Mouse (Mus musculus) CH12F3 (cell line): ENCODE results near the gene Itln1.

Source experiments
- in situ Hi-C: fragments of 300-500 bp; cut with MboI; formaldehyde crosslinking; loops from 2 replicates; pipeline ENCODE4 v1.14.3; 2020; ENCODE audit warnings: low sequenced_read_pairs

Gene Itln1

GRCm38 (mm10) chr1:171515557-171515956 lies 19.5 kb downstream of the Itln1 start:
- in situ Hi-C loops = no loop called here

DNA sequence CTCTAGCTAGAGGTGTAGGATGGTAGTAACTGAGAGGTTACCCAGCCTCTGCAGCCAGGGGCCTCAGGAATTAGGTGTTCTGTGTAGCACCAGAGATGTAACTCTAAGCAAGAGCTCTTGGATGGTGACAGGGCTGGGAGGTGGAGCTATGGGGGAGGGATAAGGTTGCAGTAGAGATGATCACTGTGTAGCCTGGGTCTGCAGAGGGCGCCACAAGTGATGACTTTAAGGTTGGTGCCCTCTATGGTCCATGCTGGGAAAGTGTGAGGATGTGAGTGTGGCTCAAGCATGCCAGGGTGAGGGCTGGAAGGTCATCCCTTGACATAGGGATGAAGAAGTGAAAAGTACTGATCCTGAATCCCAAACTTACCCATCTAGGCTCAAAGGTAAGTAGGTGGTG lies 20.1 kb downstream of the Itln1 start:
- in situ Hi-C loops = no loop called here

DNA sequence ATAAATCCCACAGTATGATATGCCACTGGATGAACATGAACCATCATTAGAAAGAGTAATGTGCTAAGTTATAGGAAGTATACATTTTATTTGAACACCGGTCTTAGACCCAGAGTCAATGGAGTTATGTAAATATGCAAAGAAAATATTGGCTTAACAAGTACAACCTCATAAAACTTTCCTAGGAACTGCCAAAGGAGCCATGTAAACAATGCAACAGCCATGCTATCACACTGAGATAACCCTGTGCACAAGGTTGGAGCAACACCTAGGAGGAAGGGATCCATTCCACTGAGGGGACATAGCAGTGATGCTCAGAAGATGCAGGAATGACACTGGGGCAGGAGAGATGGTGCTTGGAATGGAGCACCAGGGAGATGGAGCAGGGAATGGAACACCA lies 21.3 kb downstream of the Itln1 start:
- in situ Hi-C loops = no loop called here

GRCm38 (mm10) chr1:171513234-171513633 lies 21.9 kb downstream of the Itln1 start:
- in situ Hi-C loops = no loop called here

GRCm38 (mm10) chr1:171504586-171504985 lies 30.5 kb downstream of the Itln1 start:
- in situ Hi-C loops = loop anchor here (10.0 kb wide), 1 partner anchor 60 kb away; no protein-coding TSS in a partner anchor

- in situ Hi-C loops = loop anchor here (10.0 kb wide), 1 partner anchor 61 kb away; no protein-coding TSS in a partner anchor
These were observed 31.4 kb downstream of the Itln1 start for GRCm38 (mm10) chr1:171503592-171504291.

DNA sequence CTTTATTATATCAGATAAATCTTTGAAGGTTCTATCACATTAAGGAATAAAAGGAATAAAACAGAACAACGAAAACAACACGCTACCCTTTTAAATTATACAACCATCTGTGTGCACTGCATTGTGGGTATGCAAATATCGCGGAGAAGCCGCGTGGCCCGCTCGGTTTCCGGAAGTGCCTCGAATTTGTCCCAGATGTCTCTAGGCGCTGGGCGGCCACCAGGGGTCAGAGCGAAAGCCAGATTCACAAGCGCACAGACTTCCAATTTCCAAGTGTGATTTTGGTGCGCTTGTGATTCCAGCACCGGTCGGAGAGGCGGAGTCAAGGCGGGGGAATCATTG lies 31.9 kb downstream of the Itln1 start, which contains the start of gene Alyref2:
Gene Alyref2, plus strand, starts transcription at position 229 of the 342 bp plus-strand sequence.
- in situ Hi-C loops = loop anchor here (10.0 kb wide), 1 partner anchor 62 kb away; no protein-coding TSS in a partner anchor

- in situ Hi-C loops = loop anchor here (10.0 kb wide), 1 partner anchor 62 kb away; no protein-coding TSS in a partner anchor
These were observed 32.5 kb downstream of the Itln1 start for GRCm38 (mm10) chr1:171502388-171503249.

DNA sequence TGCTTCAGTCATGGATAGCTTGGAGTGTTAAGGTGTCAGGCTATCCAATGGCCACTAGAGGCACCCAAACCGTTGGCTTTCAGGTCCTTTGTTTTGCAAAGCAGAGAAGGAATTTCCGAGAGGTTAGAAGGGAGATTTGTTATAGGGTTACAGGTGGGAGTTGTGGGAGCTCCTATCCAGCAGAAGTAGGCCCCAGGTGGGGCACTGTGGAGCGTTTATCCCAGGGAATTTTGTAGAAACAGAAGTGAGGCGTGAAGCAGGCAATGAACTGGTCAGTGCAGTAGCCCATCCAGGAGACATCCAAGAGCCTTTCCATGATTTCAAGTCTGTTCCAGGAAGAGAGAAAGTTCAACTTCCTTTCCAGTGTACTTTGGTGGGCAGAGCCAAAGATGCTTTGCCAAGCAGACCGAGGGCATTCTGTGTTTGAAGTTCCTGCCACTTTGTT lies 33.4 kb downstream of the Itln1 start:
- in situ Hi-C loops = loop anchor here (10.0 kb wide), 1 partner anchor 63 kb away; no protein-coding TSS in a partner anchor

- in situ Hi-C loops = loop anchor here (10.0 kb wide), 1 partner anchor 64 kb away; no protein-coding TSS in a partner anchor
These were observed 34.0 kb downstream of the Itln1 start for GRCm38 (mm10) chr1:171501016-171501610.

DNA sequence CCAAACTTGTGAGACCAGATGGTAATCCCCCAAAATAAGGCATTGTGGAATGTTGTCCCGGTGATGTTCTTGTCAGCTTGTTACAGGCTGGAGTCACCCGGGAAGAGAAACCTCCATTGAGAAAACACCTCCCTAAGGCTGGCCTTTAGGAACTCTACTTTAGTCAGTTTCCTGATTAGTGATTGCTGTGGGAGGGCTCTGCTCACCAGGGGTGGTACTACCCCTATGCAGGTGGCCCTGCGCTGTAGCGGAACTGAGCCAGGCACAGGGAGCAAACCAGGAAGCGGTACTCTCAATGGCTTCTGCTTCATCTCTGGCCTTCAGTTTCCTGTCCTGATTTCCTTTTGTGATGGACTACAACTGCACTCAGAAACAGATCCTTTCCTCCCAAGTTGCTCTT lies 35.2 kb downstream of the Itln1 start:
- in situ Hi-C loops = loop anchor here (10.0 kb wide), 1 partner anchor 65 kb away; no protein-coding TSS in a partner anchor

DNA sequence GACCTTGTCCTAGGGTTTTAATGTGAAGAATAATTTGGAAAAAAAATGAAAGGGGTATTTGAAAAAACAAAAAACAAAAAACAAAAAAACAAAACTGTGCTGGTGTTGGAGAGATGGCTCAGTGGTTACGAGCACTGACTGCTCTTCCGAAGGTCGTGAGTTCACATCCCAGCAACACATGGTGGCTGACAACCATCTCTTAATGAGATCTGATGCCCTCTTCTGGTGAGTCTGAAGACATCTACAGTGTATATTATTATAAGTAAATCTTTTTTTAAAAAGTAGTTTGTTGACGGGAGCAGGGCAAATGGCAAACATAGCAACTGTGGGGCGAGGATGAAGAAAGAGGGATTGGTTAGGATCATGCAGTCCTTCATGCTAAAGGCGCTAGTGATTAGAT lies 39.7 kb downstream of the Itln1 start:
- in situ Hi-C loops = no loop called here

DNA sequence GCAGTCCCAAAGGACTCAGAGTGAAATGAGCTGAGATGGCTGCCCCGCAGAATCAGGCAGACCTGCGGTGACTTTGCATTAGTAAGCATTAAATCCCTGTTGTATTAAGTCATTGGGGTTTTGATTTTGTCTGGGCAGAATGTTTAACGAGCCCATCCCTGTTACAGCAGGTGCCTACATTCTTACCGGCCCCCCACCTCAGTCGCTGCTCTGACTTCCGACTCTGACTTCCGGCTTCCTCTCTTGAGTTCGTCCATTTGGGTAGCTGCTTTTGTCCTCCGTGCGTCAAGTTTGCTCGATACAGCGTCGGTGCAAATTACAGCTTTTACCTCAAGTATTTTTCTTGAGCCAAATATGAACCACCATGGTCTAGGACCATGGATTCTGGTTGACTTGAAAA lies 40.9 kb downstream of the Itln1 start:
- in situ Hi-C loops = no loop called here

DNA sequence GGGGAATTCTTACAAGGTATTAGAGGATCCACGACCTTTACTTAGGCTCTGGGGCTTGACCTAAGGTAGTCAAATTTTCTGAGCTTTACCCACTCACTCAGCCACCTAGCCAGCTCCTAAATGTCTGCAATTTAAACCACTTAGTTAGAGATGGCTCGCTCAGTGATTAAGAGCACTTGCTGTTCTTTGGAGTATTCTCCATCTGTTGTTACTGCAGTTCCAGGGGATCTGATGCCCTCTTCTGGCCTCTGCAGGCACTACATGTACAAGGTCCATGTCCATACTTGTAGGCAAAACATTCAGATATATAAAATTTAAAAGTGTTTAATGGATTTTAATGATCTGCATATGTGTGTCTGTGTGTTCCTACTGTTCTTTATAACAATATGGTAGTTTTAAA lies 56.1 kb downstream of the Itln1 start:
- in situ Hi-C loops = loop anchor here (10.0 kb wide), 1 partner anchor 114 kb away; the partner anchor contains the start of gene Klhdc9

DNA sequence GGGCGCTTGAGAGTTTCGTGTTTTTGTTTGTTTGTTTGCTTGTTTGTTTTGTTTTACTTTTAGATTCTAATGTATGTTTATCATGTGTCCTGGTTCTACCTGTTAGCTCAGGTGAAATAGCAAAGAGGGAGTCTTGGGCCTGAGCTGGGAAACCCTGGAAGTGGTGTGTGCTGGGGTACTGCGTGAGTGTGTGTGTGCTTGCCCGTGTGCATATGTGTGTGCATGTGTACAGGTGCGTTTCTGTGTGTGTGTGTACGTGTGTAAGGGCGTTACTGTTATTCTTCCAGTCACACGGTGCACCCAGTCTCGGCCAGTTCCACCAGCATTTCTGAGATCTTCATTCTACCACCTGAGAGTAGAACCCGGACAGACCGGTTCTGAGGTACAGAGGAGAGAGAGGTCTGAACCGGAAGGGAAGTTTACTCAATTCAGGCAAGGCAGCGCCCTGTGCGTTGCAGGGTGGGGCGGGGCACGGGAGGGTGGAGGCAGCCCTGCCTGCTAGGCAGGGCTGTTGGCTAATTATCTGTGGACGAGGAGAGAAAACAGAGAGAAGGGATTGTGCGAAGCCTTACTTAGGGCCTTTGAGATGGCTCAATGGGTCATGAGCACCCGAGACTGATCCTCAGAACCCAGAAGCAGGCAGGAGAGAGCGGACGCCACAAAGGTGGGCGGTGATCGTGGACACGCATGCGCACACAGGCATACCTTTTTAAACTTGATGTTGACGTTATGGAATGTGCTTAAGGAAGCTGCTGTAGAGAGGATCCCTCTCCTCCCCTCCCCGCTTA lies 57.1 kb downstream of the Itln1 start:
- in situ Hi-C loops = loop anchor here (10.0 kb wide), 1 partner anchor 113 kb away; the partner anchor contains the start of gene Klhdc9

GRCm38 (mm10) chr1:171477123-171477522 lies 58.0 kb downstream of the Itln1 start:
- in situ Hi-C loops = loop anchor here (10.0 kb wide), 1 partner anchor 112 kb away; the partner anchor contains the start of gene Klhdc9

DNA sequence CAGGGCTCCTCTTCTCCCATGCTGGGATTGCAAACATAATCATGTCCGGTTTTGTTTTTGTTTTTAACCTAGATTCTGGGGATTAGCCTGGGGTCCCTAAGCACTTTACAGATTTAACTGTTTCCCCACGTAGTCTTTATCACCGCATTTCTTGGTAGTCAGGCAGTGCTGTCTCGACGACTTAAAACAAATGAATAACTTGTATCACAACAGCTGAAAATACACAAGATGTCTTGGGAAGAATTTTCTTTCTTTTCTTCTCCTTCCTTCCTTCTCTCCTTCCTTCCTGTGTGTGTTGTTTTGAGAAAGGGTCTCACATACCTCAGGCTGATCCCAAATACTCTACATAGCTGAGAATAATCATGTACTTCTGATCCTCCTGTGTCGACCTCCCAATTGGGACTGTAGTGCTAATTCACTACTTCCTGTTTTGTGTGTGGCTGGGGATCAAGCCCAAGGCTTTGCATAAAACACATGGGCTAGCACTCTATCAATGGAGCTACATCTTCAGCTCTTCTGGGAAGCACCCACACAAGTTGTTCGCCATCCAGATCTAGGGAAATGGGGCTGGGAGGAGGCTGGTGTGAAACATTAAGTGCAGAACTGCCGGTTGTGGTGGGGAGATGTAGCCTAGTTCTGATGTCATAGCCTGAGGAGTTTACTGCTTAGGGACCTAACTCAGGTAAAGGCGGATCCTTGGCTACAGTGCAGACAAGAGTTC lies 61.0 kb downstream of the Itln1 start:
- in situ Hi-C loops = loop anchor here (10.0 kb wide), 1 partner anchor 109 kb away; the partner anchor contains the start of gene Klhdc9

GRCm38 (mm10) chr1:171473506-171473905 lies 61.6 kb downstream of the Itln1 start:
- in situ Hi-C loops = loop anchor here (10.0 kb wide), 1 partner anchor 109 kb away; the partner anchor contains the start of gene Klhdc9

GRCm38 (mm10) chr1:171471941-171472340 lies 63.2 kb downstream of the Itln1 start:
- in situ Hi-C loops = loop anchor here (10.0 kb wide), 1 partner anchor 107 kb away; the partner anchor contains the start of gene Klhdc9
